Mouse (Mus musculus): ENCODE results near the gene Tbcd.

DNA sequence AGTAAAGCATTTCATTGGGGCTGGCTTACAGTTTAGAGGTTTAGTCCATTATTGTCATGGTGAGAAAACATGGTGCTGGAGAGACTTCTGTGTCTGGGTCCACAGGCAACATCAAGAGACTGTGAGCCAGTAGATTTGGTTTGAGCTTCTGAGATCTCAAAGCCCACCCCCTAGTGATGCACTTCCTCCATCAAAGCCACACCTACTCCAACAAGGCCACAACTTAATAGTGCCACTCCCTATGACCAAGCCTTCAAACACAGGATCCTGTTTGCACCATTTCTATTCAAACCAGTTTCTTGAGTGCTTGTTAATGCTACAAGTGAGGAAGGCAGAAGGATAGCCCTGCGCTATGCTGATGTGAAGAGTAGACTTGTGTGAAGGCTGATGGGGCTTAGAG lies 106.2 kb downstream of the Tbcd start:
- TF ChIP-seq CHD2 (IDR thresholded peaks at IDR 0.05; ENCODE audit: low read depth, low read length): no peak
- TF ChIP-seq HCFC1 (IDR thresholded peaks at IDR 0.05; ENCODE audit: borderline replicate concordance, insufficient read depth, low read length): no peak
- no peak for TF ChIP-seq ZNF384 (IDR thresholded peaks at IDR 0.05; ENCODE audit: low read depth, low read length)
- TF ChIP-seq MAFK (IDR thresholded peaks at IDR 0.05; ENCODE audit: insufficient read depth, low read depth, low read length): no peak
- TF ChIP-seq ZC3H11A (IDR thresholded peaks at IDR 0.05; ENCODE audit: borderline replicate concordance, low read depth, low read length): no peak

Data from ES-E14 (cell line).